ENCODE assay signal across 8 mouse cellular contexts in the genomic region with DNA sequence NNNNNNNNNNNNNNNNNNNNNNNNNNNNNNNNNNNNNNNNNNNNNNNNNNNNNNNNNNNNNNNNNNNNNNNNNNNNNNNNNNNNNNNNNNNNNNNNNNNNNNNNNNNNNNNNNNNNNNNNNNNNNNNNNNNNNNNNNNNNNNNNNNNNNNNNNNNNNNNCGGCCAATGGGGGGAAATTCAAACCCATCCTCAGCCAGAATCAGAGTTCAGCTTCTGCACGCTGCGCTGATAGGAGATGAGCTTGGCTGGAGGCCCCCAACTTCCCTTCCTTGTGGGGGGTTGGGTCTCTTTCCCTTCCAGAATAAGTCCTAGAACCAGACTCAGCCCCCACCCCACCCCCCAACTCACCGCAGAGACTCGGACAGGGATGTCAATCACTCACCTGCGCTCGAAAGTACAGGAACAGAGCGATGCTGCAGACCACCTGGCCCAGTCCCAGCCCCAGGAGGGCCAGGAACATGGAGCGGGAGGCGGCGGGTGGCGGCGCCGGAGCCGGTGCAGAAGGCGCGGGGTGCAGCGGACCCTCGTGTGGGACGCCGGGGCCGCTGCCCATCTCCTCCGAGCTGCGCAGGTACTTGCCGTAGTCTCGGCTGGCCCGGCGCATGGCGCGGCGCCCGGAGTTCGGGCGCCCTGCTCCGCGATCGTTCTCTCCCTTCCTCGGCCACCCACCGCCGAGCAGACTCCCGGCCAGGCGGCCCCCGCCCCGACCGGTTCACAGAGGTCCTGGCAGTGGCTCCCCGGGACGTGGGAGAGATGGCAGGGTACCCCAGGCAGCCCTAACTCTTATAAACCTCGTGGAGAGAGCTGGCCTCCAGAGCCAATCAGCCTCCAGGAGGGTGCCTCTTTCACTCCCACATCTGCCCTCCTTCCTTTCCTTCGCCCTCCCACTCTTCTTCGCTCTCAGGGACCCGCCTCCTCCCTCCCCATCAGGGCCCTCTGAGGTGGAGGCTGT. TPM values are rescaled to one million over a fixed set of nuclear protein-coding genes. Genes with fewer than 3 reads are reported as not detected.
DNase-seq lines count a peak whose midpoint lies in the region; ATAC-seq and TF ChIP-seq lines count a peak whose summit lies in the region.

A gene (minus strand): TSS at position 758 of the 952 bp plus-strand sequence.

- peak within 1 kb of the TSS; percentile 85 for H3K4me2 ChIP-seq in embryonic facial prominence, embryonic 11.5 days (ENCODE audit: low read depth, low read length)
- peak within 1 kb of the TSS; percentile 88 for H3K4me2 ChIP-seq in hindbrain, postnatal 0 days (ENCODE audit: low read depth, low read length)
- H3K4me2 ChIP-seq in midbrain, postnatal 0 days (ENCODE audit: low read depth, low read length, poor library complexity, severe bottlenecking), result peak within 1 kb of the TSS; percentile 94

- ATAC-seq in embryonic facial prominence, embryonic 11.5 days (replicated peaks; ENCODE audit: insufficient number of reproducible peaks, low FRiP score, low TSS enrichment, low read depth), result peak; percentile 52; the same call in 1 of the 2 replicates
- ATAC-seq in hindbrain, postnatal 0 days, result peak; percentile 51; the same call in 1 of the 2 replicates
- 0 out of 2 replicates have a peak, but pooled peaks have one; percentile 27 for ATAC-seq in midbrain, postnatal 0 days (ENCODE audit: low FRiP score)
- ATAC-seq in megakaryocyte-erythroid progenitor cell, adult 5-6 weeks (replicated peaks; ENCODE audit: low FRiP score, low TSS enrichment, poor library complexity, severe bottlenecking), result no peak
- no peak for ATAC-seq in monocyte, adult 5-6 weeks (replicated peaks; ENCODE audit: insufficient number of reproducible peaks, low FRiP score, low TSS enrichment, poor library complexity, severe bottlenecking)

- H3K9me3 ChIP-seq in embryonic facial prominence, embryonic 11.5 days (replicated peaks; ENCODE audit: control insufficient read depth, low read length), result no peaks in the 10 kb centered on the region
- no peaks in the 10 kb centered on the region for H3K9me3 ChIP-seq in hindbrain, postnatal 0 days (ENCODE audit: low read length)
- H3K9me3 ChIP-seq in midbrain, postnatal 0 days (ENCODE audit: low read length), result no peaks in the 10 kb centered on the region

- H3K9ac ChIP-seq in embryonic facial prominence, embryonic 11.5 days (replicated peaks; ENCODE audit: low read length), result no peak within 1 kb of the TSS
- peak within 1 kb of the TSS; percentile 41 for H3K9ac ChIP-seq in hindbrain, postnatal 0 days (replicated peaks; ENCODE audit: low read length)
- H3K9ac ChIP-seq in midbrain, postnatal 0 days (replicated peaks; ENCODE audit: low read length, poor library complexity, severe bottlenecking), result peak within 1 kb of the TSS; percentile 33

- H3K27ac ChIP-seq in embryonic facial prominence, embryonic 11.5 days (replicated peaks; ENCODE audit: low read depth, low read length), result no peak within 1 kb of the TSS
- no peak within 1 kb of the TSS for H3K27ac ChIP-seq in hindbrain, postnatal 0 days
- H3K27ac ChIP-seq in midbrain, postnatal 0 days (ENCODE audit: low read depth, low read length), result no peak within 1 kb of the TSS

- intact Hi-C loops in gastrocnemius, postnatal 14 days (cut with DNase I; ENCODE audit: low total_unique reads), result no loop called here

- no peaks in the 10 kb centered on the region for H3K36me3 ChIP-seq in embryonic facial prominence, embryonic 11.5 days (replicated peaks; ENCODE audit: control insufficient read depth, insufficient read depth, low read depth, low read length)
- no peaks in the 10 kb centered on the region for H3K36me3 ChIP-seq in hindbrain, postnatal 0 days (ENCODE audit: insufficient read depth, low read length)
- no peaks in the 10 kb centered on the region for H3K36me3 ChIP-seq in midbrain, postnatal 0 days (ENCODE audit: insufficient read depth, low read length)

- peak; percentile 8 for DNase-seq in gastrocnemius, postnatal 14 days
- no peak for DNase-seq in gastrocnemius, postnatal 25 days
- peak; percentile 73 for DNase-seq in CD4-positive helper T cell, adult 2 months (ENCODE audit: low read depth, low spot score)
- peak; percentile 36 for DNase-seq in embryonic facial prominence, embryonic 11.5 days (ENCODE audit: low spot score)
- DNase-seq in hindbrain, postnatal 0 days (ENCODE audit: low spot score), result no peak
- no peak for DNase-seq in midbrain, postnatal 0 days (ENCODE audit: low spot score)

- WGBS in embryonic facial prominence, embryonic 11.5 days, result under 1% methylated on average over 46 of the region's 51 CpGs
- 2% methylated on average over 49 of the region's 51 CpGs for WGBS in hindbrain, postnatal 0 days
- under 1% methylated on average over 45 of the region's 51 CpGs for WGBS in midbrain, postnatal 0 days

- no peaks in the 10 kb centered on the region for H3K4me1 ChIP-seq in embryonic facial prominence, embryonic 11.5 days (ENCODE audit: control insufficient read depth, insufficient read depth, low read length)
- no peaks in the 10 kb centered on the region for H3K4me1 ChIP-seq in hindbrain, postnatal 0 days (ENCODE audit: insufficient read depth, low read length)
- H3K4me1 ChIP-seq in midbrain, postnatal 0 days (ENCODE audit: insufficient read depth, low read length), result no peaks in the 10 kb centered on the region

- H3K4me3 ChIP-seq in embryonic facial prominence, embryonic 11.5 days (ENCODE audit: low read depth, low read length), result peak within 1 kb of the TSS; percentile 34
- peak within 1 kb of the TSS; percentile 44 for H3K4me3 ChIP-seq in hindbrain, postnatal 0 days (ENCODE audit: low read length)
- peak within 1 kb of the TSS; percentile 47 for H3K4me3 ChIP-seq in midbrain, postnatal 0 days (ENCODE audit: low read depth, low read length)

- no peak for TF ChIP-seq CTCF in hindbrain, postnatal 0 days (IDR thresholded peaks at IDR 0.05; ENCODE audit: low read depth)
- TF ChIP-seq CTCF in midbrain, postnatal 0 days (IDR thresholded peaks at IDR 0.05), result no peak

- peaks cover 4% of the 10 kb centered on the region for H3K27me3 ChIP-seq in embryonic facial prominence, embryonic 11.5 days (ENCODE audit: control insufficient read depth, insufficient read depth, low read length)
- H3K27me3 ChIP-seq in hindbrain, postnatal 0 days (ENCODE audit: insufficient read depth, low read length), result 0 out of 2 replicates have a peak, but pooled peaks cover 10% of the 10 kb centered on the region
- H3K27me3 ChIP-seq in midbrain, postnatal 0 days (ENCODE audit: insufficient read depth, low read length), result peaks cover 24% of the 10 kb centered on the region

RNA-seq across cellular contexts. Expression of the gene that starts here (rescaled TPM):
- not detected for total RNA-seq in gastrocnemius, postnatal 14 days (2021)
- not detected for total RNA-seq in gastrocnemius, postnatal 25 days (2021)
- 0.15 and 0.33 TPM in 2 replicates for polyA plus RNA-seq in embryonic facial prominence, embryonic 11.5 days (2014; fragmentation: Nextera tagmentation; extraction: Ambion mirVana)
- total RNA-seq in hindbrain, postnatal 0 days (2014; rRNA removed), result not detected in 2 replicates
- not detected in 2 replicates for polyA plus RNA-seq in hindbrain, postnatal 0 days (2015; fragmentation: Nextera tagmentation; extraction: Ambion mirVana)
- 0.22 and 0.38 TPM in 2 replicates for total RNA-seq in midbrain, postnatal 0 days (2014; rRNA removed)
- polyA plus RNA-seq in midbrain, postnatal 0 days (2015; fragmentation: Nextera tagmentation; extraction: Ambion mirVana), result 0.14 and 0.21 TPM in 2 replicates
- not detected in 2 replicates for total RNA-seq in megakaryocyte-erythroid progenitor cell, adult 5-6 weeks (2014; fragmentation: Nextera tagmentation)
- not detected in 2 replicates for total RNA-seq in megakaryocyte-erythroid progenitor cell, adult 5-6 weeks (2017)
- not detected in 3 replicates for total RNA-seq in monocyte, adult 5-6 weeks (2017)

Comparison
In these comparisons a context has a peak if more than half of its experiments do, and no peak if none do; other contexts are left out.
1. Peak in DNase-seq in gastrocnemius, postnatal 14 days; RNA of the gene not detected or under 1 TPM.
2. Peak in DNase-seq, ATAC-seq, H3K4me3 ChIP-seq and H3K4me2 ChIP-seq in embryonic facial prominence, embryonic 11.5 days; RNA of the gene not detected or under 1 TPM.
3. Peak in ATAC-seq, H3K4me3 ChIP-seq, H3K9ac ChIP-seq and H3K4me2 ChIP-seq in hindbrain, postnatal 0 days; RNA of the gene not detected or under 1 TPM.
4. Peak in ATAC-seq, H3K4me3 ChIP-seq, H3K9ac ChIP-seq and H3K4me2 ChIP-seq in midbrain, postnatal 0 days; RNA of the gene not detected or under 1 TPM.